Mouse (Mus musculus) left cerebral cortex, postnatal 4 days (tissue): ENCODE results near the gene Ppm1h. TPM values are rescaled to one million over a fixed set of nuclear protein-coding genes. Genes with fewer than 3 reads are reported as not detected.
"Not testable (repeated sequence)": the region's sequence is repeated elsewhere in the genome, so short reads cannot be mapped to it uniquely, and the experiment has no call there.

ENCODE experiments used
- DNase-seq: peaks from one replicate; pipeline ENCODE4 v3.0.0-alpha.2; 2022
- intact Hi-C: fragments of 180-260 bp; cut with DNase I; formaldehyde crosslinking; loops from one replicate; pipeline ENCODE4 v1.15.1; 2025
- total RNA-seq, 2 experiments: library from RNA; stranded (reverse); gene quantifications; 2 replicates each; pipeline ENCODE4 v1.2.3; 2021

Gene Ppm1h
- total RNA-seq, 2 experiments from 2014 or later: 63.3 to 68.3 TPM

DNA sequence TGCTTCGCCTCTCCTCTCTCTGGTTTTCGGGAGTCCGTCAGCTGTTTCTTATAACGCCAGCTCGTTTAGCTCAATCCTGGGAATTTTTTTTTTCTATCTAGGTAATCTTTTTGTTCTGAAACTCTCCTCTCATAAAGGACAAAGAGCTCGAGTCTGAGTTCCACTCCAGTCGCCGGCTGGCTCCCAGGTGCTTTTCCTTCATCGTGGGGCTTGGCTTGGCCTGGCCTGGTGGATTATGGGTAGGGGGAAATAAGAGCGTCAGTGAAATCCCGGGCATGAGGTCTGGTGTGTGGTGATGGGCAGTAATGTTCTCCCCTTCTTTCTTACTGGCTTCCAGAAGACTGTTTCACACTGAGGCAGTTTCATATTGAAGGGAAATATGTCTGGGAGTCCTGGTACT, 234.8 kb downstream of the Ppm1h start:
- no peak for DNase-seq

DNA sequence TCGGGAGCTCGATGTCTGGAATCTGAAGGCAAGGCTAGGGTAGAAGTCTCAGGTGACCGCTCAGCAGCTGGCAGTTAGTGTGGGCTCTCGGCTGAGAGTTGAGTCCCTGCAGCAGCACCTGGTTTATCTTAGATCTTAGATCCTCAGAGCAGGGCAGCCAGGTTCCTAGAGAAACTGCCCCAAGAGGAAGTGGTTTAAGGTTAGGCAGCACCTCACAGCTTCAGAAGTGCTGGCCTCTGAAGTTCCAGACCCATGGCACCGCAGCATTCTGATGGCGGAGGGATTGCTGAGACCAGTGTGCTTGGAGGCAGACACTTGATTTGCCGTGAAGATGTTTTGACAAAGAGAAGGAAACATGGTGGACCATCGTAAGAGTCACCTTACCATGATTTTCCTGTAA, 237.3 kb downstream of the Ppm1h start:
- no peak for DNase-seq

More for the DNA sequence above, 234.8 kb downstream of the Ppm1h start:
- intact Hi-C loops: loop anchor here (10.0 kb wide), 1 partner anchor 71 kb away; no protein-coding TSS in a partner anchor

GRCm38 (mm10) chr10:122917648-122918324, 239.2 kb downstream of the Ppm1h start:
- intact Hi-C loops: loop anchor here (10.0 kb wide), 1 partner anchor 67 kb away; no protein-coding TSS in a partner anchor
- no peak for DNase-seq

More for the DNA sequence above, 237.3 kb downstream of the Ppm1h start:
- intact Hi-C loops: loop anchor here (10.0 kb wide), 1 partner anchor 69 kb away; no protein-coding TSS in a partner anchor

DNA sequence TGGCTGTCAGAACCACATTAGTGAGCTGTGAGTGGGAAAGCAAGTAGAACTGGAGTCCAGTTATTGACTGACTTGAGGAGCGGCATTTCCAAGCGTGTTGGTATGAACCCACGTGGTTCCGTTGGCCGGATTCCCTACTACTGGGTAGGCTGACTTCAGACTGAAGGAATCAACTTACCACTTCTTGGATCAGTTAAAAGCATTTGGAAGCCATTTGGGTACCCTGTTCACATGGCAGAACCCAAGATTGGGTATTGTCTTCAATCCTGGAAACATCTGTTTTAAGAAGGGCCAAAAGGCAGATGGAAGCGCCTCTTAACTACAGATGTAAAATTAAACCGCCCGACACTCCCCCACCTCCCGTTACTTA, 239.7 kb downstream of the Ppm1h start:
- no peak for DNase-seq
- intact Hi-C loops: loop anchor here (10.0 kb wide), 1 partner anchor 66 kb away; no protein-coding TSS in a partner anchor

DNA sequence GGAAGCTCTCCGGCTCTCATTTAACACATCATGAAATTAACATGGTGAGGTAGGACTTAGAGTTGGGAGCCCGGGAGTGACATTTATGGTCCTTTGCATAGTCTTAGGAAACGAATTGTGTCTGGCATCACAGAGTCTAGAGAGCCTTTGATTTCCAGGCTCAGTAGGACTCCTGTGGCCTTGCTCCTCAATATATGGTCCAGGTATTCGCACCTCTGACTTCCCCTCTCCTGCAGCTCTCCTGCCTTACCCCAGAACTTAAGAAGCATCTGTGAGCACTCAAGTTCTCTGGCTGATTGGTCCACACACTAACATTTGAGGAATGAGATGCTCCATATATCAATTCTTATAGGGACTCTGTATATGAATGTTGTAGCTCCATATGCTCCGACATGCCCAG, 240.2 kb downstream of the Ppm1h start:
- no peak for DNase-seq
- intact Hi-C loops: loop anchor here (10.0 kb wide), 1 partner anchor 66 kb away; no protein-coding TSS in a partner anchor

- intact Hi-C loops: loop anchor here (10.0 kb wide), 1 partner anchor 65 kb away; no protein-coding TSS in a partner anchor
- DNase-seq: no peak
These were observed 240.9 kb downstream of the Ppm1h start for GRCm38 (mm10) chr10:122919416-122919815.

GRCm38 (mm10) chr10:122920218-122920795, 241.7 kb downstream of the Ppm1h start:
- DNase-seq: no peak
- intact Hi-C loops: no loop called here

GRCm38 (mm10) chr10:122922226-122922625, 243.7 kb downstream of the Ppm1h start:
- DNase-seq: no peak
- intact Hi-C loops: no loop called here

DNA sequence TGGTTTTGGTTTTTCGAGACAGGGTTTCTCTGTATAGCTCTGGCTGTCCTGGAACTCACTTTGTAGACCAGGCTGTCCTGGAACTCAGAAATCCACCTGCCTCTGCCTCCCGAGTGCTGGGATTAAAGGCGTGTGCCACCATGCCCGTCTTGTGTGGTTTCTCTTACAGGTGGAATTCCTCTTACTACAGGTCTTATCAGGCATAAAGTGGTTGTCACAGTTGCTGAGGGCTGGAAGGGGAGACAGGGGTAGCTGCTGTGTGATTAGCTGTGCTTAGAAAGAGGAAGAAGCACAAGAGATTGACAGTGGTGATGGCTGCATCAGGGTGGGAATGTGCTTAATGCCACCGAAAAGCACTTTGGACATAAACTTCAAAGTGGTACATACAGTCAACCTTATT, 246.0 kb downstream of the Ppm1h start:
- DNase-seq, intact Hi-C loops: not testable (repeated sequence)

DNA sequence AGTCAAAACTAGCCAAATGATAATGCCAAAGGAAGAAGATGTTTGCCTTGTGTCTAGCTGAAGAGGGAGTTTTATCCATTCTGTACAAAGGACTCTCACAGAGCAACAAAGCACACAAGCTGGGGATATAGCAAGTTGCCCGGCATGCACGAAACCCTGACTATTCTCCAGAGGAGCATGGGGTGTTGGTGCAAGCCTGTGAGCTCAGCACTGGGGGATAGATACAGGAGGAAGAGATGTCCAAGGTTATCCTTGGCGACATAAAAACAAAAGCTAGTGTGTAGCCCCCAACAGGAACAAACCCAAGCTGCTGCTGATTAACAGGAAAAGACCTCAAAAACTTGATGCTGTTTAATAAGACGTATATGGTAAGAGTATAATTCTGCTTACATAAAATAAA, 247.7 kb downstream of the Ppm1h start:
- intact Hi-C loops: no loop called here
- DNase-seq: no peak

- DNase-seq: no peak
- intact Hi-C loops: no loop called here
These were observed 252.0 kb downstream of the Ppm1h start for GRCm38 (mm10) chr10:122930520-122930919.

GRCm38 (mm10) chr10:122931193-122931832, 252.8 kb downstream of the Ppm1h start:
- DNase-seq: peak; percentile 74
- intact Hi-C loops: no loop called here

GRCm38 (mm10) chr10:122931851-122932550, 253.4 kb downstream of the Ppm1h start:
- DNase-seq: no peak
- intact Hi-C loops: no loop called here

DNA sequence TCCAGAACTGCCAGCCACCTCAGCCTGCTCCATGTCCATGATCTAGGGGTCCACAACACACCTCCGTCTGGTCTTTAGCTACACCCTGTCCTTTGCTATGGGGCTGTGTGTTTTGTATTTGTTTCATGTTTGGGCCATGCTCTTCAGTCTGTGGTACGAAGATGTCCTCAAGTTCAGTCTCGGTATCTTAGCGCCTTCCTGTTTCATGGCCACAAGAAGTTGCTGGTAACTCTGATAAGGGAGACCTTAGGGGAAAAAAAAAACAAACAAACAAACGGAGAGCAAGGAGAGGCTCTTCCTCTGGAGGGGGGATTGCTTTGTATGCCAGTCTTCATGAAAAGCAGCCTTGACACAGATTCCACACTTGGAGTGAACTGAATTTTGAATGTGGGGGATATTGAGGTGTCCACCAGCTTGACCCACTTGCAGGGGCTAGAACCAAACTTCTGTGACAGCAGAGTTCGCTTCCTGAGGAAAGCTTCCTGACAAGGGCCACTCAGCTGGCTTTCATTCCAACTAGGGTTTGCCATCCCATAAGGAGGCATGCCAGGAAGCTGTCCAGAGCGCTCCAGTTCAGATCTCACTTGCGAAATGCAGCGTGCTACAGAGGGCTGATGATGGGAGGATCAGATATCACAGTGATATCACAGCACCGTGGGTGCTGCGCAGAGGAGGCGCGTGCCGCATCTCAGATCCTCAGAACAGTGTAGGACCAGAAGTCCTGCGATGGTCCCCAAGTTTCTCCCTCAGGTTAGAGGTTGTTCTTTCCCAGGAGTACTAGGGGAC, 254.7 kb downstream of the Ppm1h start:
- intact Hi-C loops: no loop called here
- DNase-seq: no peak

GRCm38 (mm10) chr10:122935406-122935805, 256.8 kb downstream of the Ppm1h start:
- DNase-seq, intact Hi-C loops: not testable (repeated sequence)

- DNase-seq, intact Hi-C loops: not testable (repeated sequence)
These were observed 258.8 kb downstream of the Ppm1h start for GRCm38 (mm10) chr10:122937380-122937779.

DNA sequence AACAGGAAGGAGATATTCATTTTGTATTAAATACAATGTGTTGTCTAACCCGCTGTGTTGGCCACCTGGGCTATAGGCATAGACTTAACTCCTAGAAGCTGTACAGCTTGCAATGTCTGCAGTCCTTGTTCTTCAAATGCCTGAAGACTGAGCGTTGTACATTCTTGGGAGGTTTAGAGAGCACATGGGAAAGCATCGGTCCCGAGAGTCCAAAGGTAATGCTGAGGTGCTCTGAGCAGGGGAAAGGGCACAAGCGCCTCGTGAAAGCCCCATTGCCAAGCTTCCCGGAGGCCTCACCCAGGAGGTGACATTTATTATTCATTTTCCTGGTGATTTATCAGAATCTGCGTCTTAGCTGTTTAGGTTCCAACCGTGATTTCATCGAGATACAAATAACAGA, 261.0 kb downstream of the Ppm1h start:
- intact Hi-C loops: no loop called here
- DNase-seq: no peak

GRCm38 (mm10) chr10:122942771-122943170, 264.2 kb downstream of the Ppm1h start:
- DNase-seq: no peak
- intact Hi-C loops: no loop called here

DNA sequence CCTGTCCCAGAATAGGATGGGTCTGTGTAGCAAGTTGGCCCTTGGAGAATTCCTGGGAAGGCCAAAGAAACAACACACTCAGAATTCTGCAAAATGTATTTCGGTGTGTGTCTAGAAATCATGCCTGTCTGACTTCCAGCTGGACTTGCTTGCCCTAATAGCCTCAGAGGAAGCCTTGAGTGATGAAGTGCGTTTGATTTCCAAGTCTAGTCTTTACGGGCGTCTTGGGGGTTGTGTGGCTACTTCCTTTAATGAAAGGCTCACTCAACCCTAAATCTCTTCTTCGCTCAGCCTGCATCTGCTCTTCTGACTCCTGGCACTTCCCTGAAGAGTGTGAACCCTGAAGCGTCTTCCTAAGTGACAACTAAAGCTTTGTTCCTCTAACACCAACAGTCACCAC, 265.3 kb downstream of the Ppm1h start:
- intact Hi-C loops: no loop called here
- DNase-seq: no peak

GRCm38 (mm10) chr10:122944888-122945287, 266.3 kb downstream of the Ppm1h start:
- DNase-seq: no peak
- intact Hi-C loops: no loop called here
